Mouse (Mus musculus) kidney, adult 2 months (tissue): ENCODE data around the gene Ganab.

Experiments
- CTCF ChIP-seq: fragments of 200-500 bp; conservative IDR thresholded peaks from 2 replicates; pipeline ENCODE4 v1.5.1; 2011; ENCODE audit warnings: low read depth, mild to moderate bottlenecking, control low read depth, low read length, moderate library complexity, mixed read lengths; ENCODE audit not compliant: insufficient read depth, insufficient read length
- POLR2A ChIP-seq: fragments of 200-500 bp; IDR thresholded peaks from one replicate; pipeline ENCODE4 v1.6.1; 2011; ENCODE audit warnings: low read depth, low read length, control low read depth

DNA sequence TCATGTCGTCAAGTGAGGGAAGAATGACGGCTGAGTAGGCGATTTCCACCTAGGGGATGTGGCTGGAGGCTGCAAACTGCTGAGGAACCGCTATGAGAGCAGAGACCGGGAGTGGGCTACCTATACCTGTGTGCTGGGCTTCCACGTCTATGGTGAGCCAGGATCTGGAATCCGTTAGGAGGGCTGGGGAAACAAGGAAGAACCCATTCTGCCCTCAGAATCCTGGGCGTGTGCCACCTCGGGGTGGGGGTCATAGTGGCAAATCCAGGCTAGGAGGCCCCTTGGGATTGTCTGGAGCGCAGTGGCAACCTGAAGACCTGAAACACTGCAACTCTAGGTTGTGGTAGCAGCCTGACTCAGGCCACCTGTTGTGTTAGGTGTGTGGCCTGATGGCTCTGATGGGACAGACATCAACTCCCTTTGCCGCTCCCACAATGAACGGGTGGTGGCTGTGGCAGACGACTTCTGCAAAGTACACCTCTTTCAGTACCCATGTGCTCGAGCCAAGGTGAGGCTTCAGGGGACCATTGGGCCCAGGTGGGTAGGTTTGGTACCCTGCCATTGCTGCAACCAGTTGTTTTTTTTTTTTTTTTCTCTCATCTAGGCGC is 42.8 kb downstream of the Ganab start:
- TF ChIP-seq CTCF (no peak), POLR2A (no peak)
